Mouse (Mus musculus) myocyte (in vitro differentiated cells): ENCODE measurements around the gene Wfdc15a. TPM values are rescaled to one million over a fixed set of nuclear protein-coding genes. Genes with fewer than 3 reads are reported as not detected.

Experiments used
- H3K27me3 ChIP-seq: one replicate; pipeline ENCODE4 v1.6.1; 2011; ENCODE audit not compliant: control insufficient read depth, insufficient read depth, insufficient read length
- H3K36me3 ChIP-seq: one replicate; pipeline ENCODE4 v1.6.1; 2011; ENCODE audit not compliant: control insufficient read depth, insufficient read depth
- H3K4me2 ChIP-seq: one replicate; pipeline ENCODE4 v1.6.1; 2011; ENCODE audit warnings: low read depth, control low read depth
- H3K4me3 ChIP-seq: one replicate; pipeline ENCODE4 v1.5.1; 2011; ENCODE audit warnings: mild to moderate bottlenecking, control low read depth, moderate library complexity
- H3K79me2 ChIP-seq: one replicate; pipeline ENCODE4 v1.6.1; 2011; ENCODE audit not compliant: control insufficient read depth, insufficient read depth
- H3ac ChIP-seq: one replicate; pipeline ENCODE4 v1.6.1; 2011; ENCODE audit not compliant: control insufficient read depth, insufficient read length
- CEBPB ChIP-seq: IDR thresholded peaks from 2 replicates; pipeline ENCODE4 v1.6.1; 2011; ENCODE audit warnings: mild to moderate bottlenecking, moderate library complexity; ENCODE audit not compliant: poor library complexity, insufficient read depth, severe bottlenecking
- E2F4 ChIP-seq: IDR thresholded peaks from one replicate; pipeline ENCODE4 v1.6.1; 2011; ENCODE audit warnings: mild to moderate bottlenecking, control low read depth, moderate library complexity; ENCODE audit not compliant: insufficient read depth
- MAX ChIP-seq: IDR thresholded peaks from one replicate; pipeline ENCODE4 v1.6.1; 2011; ENCODE audit warnings: low read depth, mild to moderate bottlenecking, control low read depth
- MYOD1 ChIP-seq, 3 experiments: IDR thresholded peaks; one replicate each; pipeline ENCODE4 v1.6.1; 2011; ENCODE audit warnings: control low read depth in 2 of 3, low read depth in 2 of 3, mild to moderate bottlenecking in 2 of 3, moderate library complexity in 1 of 3; ENCODE audit not compliant: insufficient read length in 2 of 3, control insufficient read depth in 1 of 3
- MYOG ChIP-seq, 3 experiments: IDR thresholded peaks; one replicate each; pipeline ENCODE4 v1.6.1; 2011; ENCODE audit warnings: control low read depth in 2 of 3, low read depth in 2 of 3, mild to moderate bottlenecking in 2 of 3; ENCODE audit not compliant: insufficient read length in 2 of 3, control insufficient read depth in 1 of 3, insufficient read depth in 1 of 3
- POLR2A ChIP-seq: IDR thresholded peaks from one replicate; pipeline ENCODE4 v1.6.1; 2011; ENCODE audit warnings: low read depth, mild to moderate bottlenecking, control low read depth, moderate library complexity; ENCODE audit not compliant: insufficient read length
- POLR2AphosphoS2 ChIP-seq: IDR thresholded peaks from one replicate; pipeline ENCODE4 v1.6.1; 2011; ENCODE audit warnings: low read depth, control low read depth; ENCODE audit not compliant: insufficient read length
- REST ChIP-seq: IDR thresholded peaks from one replicate; pipeline ENCODE4 v1.6.1; 2011; ENCODE audit warnings: mild to moderate bottlenecking, control low read depth, moderate library complexity; ENCODE audit not compliant: insufficient read depth, insufficient read length
- SRF ChIP-seq: IDR thresholded peaks from one replicate; pipeline ENCODE4 v1.6.1; 2011; ENCODE audit warnings: low read depth; ENCODE audit not compliant: control insufficient read depth, insufficient read length
- TCF12 ChIP-seq: IDR thresholded peaks from one replicate; pipeline ENCODE4 v1.6.1; 2011; ENCODE audit warnings: mild to moderate bottlenecking, control low read depth; ENCODE audit not compliant: poor library complexity, insufficient read depth, severe bottlenecking
- TCF3 ChIP-seq: IDR thresholded peaks from one replicate; pipeline ENCODE4 v1.6.1; 2011; ENCODE audit warnings: low read depth, control low read depth; ENCODE audit not compliant: insufficient read length
- USF1 ChIP-seq: IDR thresholded peaks from one replicate; pipeline ENCODE4 v1.6.1; 2011; ENCODE audit warnings: low read depth, mild to moderate bottlenecking, control low read depth, moderate library complexity
- polyA plus RNA-seq: library from polyadenylated mRNA; unstranded; fragments of >200 nt; fragmentation: generic; extraction: Trizol; gene quantifications from one replicate; pipeline ENCODE4 v1.2.1, GENCODE M21; 2012; ENCODE audit warnings: missing spikeins

Wfdc15a gene
- polyA plus RNA-seq, 1 experiment = not detected

- TF ChIP-seq POLR2AphosphoS2 = no peak
- no peak for TF ChIP-seq MAX
- no peak for TF ChIP-seq MYOG (IDR thresholded peaks at IDR 0.05; ENCODE audit: control insufficient read depth in 1 of 3, insufficient read depth in 1 of 3, insufficient read length in 2 of 3, low read depth in 2 of 3)
- no peak for TF ChIP-seq TCF12
- no peak for TF ChIP-seq SRF
- TF ChIP-seq E2F4 = no peak
- no peak for TF ChIP-seq USF1
- TF ChIP-seq POLR2A = no peak
- no peak for TF ChIP-seq MYOD1 (IDR thresholded peaks at IDR 0.05; ENCODE audit: control insufficient read depth in 1 of 3, insufficient read length in 2 of 3, low read depth in 2 of 3)
- no peak for TF ChIP-seq CEBPB
- TF ChIP-seq REST = no peak
- TF ChIP-seq TCF3 = no peak
- Histone ChIP-seq H3K27me3 (peaks cover 46% of the 10 kb centered on the region), H3ac (no peak overlapping the region), H3K79me2 (no peaks in the 10 kb centered on the region), H3K4me2 (no peak overlapping the region), H3K4me3 (no peak overlapping the region), H3K36me3 (no peaks in the 10 kb centered on the region)
Observed at GRCm38 (mm10) chr2:164164941-164165340, 35.0 kb downstream of the Wfdc15a start.

DNA sequence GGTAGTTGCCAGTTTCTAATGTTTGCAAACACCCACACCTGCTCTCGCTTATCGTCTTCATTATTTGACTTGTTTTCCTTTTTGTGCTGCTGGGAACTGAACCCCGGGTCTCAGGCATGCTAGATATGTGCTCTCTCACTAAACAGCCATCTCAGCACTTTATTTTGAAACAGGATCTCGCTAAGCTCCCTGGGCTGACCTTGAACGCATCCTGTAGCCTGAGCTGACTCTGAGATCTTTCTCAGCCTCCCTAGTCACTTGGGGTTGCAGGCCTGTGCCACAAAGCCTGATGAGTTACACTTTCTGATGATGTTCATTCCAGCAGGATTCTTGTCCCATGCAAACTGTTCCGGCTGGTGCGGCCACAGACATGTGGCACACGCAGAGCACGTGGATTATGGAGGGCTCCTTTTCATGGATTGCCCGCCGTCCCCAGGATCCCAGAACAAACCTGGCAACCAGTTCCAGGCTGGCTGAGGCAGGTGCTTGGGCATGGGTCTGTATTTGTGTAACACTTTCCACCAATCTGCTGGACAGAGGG is 38.3 kb downstream of the Wfdc15a start:
- Histone ChIP-seq H3K4me3 (no peak overlapping the region), H3K36me3 (no peaks in the 10 kb centered on the region), H3K79me2 (no peaks in the 10 kb centered on the region), H3K27me3 (peaks cover 22% of the 10 kb centered on the region), H3ac (no peak overlapping the region), H3K4me2 (no peak overlapping the region)
- TF ChIP-seq E2F4 (no peak), CEBPB (no peak), MYOD1 (IDR thresholded peaks at IDR 0.05; ENCODE audit: control insufficient read depth in 1 of 3, insufficient read length in 2 of 3, low read depth in 2 of 3) (no peak), POLR2AphosphoS2 (no peak), REST (no peak), SRF (no peak), USF1 (no peak), TCF12 (no peak), MYOG (IDR thresholded peaks at IDR 0.05; ENCODE audit: control insufficient read depth in 1 of 3, insufficient read depth in 1 of 3, insufficient read length in 2 of 3, low read depth in 2 of 3) (no peak), MAX (no peak), POLR2A (no peak)

- Histone ChIP-seq H3K4me3 (no peak overlapping the region), H3K36me3 (no peaks in the 10 kb centered on the region), H3K4me2 (no peak overlapping the region), H3ac (no peak overlapping the region), H3K27me3 (no peaks in the 10 kb centered on the region), H3K79me2 (no peaks in the 10 kb centered on the region)
- TF ChIP-seq E2F4 = no peak
- no peak for TF ChIP-seq MYOD1 (IDR thresholded peaks at IDR 0.05; ENCODE audit: control insufficient read depth in 1 of 3, insufficient read length in 2 of 3, low read depth in 2 of 3)
- TF ChIP-seq SRF = no peak
- no peak for TF ChIP-seq USF1
- TF ChIP-seq POLR2A = no peak
- TF ChIP-seq CEBPB = no peak
- TF ChIP-seq POLR2AphosphoS2 = no peak
- no peak for TF ChIP-seq MAX
- TF ChIP-seq REST = no peak
- no peak for TF ChIP-seq MYOG (IDR thresholded peaks at IDR 0.05; ENCODE audit: control insufficient read depth in 1 of 3, insufficient read depth in 1 of 3, insufficient read length in 2 of 3, low read depth in 2 of 3)
- TF ChIP-seq TCF12 = no peak
- no peak for TF ChIP-seq TCF3
Observed at GRCm38 (mm10) chr2:164158838-164159237, 41.1 kb downstream of the Wfdc15a start.

DNA sequence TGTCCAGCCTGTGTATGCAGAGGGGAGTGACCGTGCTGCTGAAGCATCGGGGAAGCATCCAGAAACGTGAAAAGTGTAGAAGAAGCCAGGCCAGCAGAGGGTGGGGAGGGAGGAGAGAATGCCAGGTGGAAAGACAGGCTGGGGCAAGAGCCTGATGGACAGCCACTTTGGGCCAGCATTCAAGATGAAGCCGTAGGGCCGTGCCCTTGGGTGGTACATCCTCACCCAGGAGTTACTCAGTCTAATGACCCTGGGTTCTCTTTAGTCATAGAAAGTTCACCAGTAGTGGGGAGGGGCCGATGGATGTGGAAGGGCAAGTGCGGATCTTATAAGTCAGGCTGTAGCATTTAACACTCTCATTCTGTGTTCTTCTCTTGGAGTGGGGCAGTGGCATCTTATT is 43.8 kb downstream of the Wfdc15a start:
- Histone ChIP-seq H3K4me3 (no peak overlapping the region), H3K79me2 (no peaks in the 10 kb centered on the region), H3K4me2 (no peak overlapping the region), H3K36me3 (peaks cover 16% of the 10 kb centered on the region), H3ac (no peak overlapping the region), H3K27me3 (no peaks in the 10 kb centered on the region)
- TF ChIP-seq POLR2A (no peak), TCF3 (no peak), MYOD1 (IDR thresholded peaks at IDR 0.05; ENCODE audit: control insufficient read depth in 1 of 3, insufficient read length in 2 of 3, low read depth in 2 of 3) (no peak), CEBPB (no peak), USF1 (no peak), REST (no peak)

- no peak for TF ChIP-seq TCF12
- TF ChIP-seq TCF3 = no peak
- no peak for TF ChIP-seq POLR2A
- no peak for TF ChIP-seq CEBPB
- TF ChIP-seq MYOD1 (IDR thresholded peaks at IDR 0.05; ENCODE audit: control insufficient read depth in 1 of 3, insufficient read length in 2 of 3, low read depth in 2 of 3) = no peak
- TF ChIP-seq REST = no peak
- TF ChIP-seq POLR2AphosphoS2 = no peak
- no peak for TF ChIP-seq SRF
- no peak for TF ChIP-seq USF1
- no peak for TF ChIP-seq E2F4
- TF ChIP-seq MAX = no peak
- TF ChIP-seq MYOG (IDR thresholded peaks at IDR 0.05; ENCODE audit: control insufficient read depth in 1 of 3, insufficient read depth in 1 of 3, insufficient read length in 2 of 3, low read depth in 2 of 3) = no peak
- Histone ChIP-seq H3K4me2 (no peak overlapping the region), H3K79me2 (no peaks in the 10 kb centered on the region), H3K4me3 (no peak overlapping the region), H3K36me3 (peaks cover 16% of the 10 kb centered on the region), H3ac (no peak overlapping the region), H3K27me3 (no peaks in the 10 kb centered on the region)
Observed at GRCm38 (mm10) chr2:164154007-164154406, 45.9 kb downstream of the Wfdc15a start.
